Mouse (Mus musculus): ENCODE data around the gene Snx32. TPM values are rescaled to one million over a fixed set of nuclear protein-coding genes. Genes with fewer than 3 reads are reported as not detected.
"Not testable (repeated sequence)": the region's sequence is repeated elsewhere in the genome, so short reads cannot be mapped to it uniquely, and the experiment has no call there.

Gene Snx32
- polyA plus RNA-seq, 1 experiment from 2014 or later: 30.0 TPM

DNA sequence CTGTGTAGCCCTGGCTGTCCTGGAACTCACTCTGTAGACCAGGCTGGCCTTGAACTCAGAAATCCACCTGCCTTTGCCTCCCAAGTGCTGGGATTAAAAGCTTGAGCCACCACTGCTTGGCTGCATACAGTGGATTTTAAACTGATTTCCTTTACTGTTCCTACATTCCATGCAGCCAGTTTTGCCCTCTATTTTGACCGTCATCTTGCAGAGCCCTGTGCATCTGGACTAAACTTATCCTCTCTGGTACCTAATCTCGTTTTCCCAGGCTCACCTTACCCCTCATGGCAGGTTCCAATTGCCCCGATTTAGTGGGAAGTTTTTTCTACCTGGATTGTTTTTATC lies 2.6 kb upstream of the Snx32 start:
- no peak for TF ChIP-seq CTCF (IDR thresholded peaks at IDR 0.05)
- in situ Hi-C loops (cut with MboI; ENCODE audit: low pct_unique_long_range_greater_than_20kb): no loop called here
- ChIA-PET CTCF (no interaction called here), POLR2A (interaction anchor here (0.5 kb wide), 1 partner anchor 42 kb away, joined by 3 read pairs; no protein-coding TSS in a partner anchor)
- ATAC-seq (no peak), DNase-seq (ENCODE audit: low read depth, low spot score) (no peak)
- no peaks in the 10 kb centered on the region for H3K27me3 ChIP-seq

DNA sequence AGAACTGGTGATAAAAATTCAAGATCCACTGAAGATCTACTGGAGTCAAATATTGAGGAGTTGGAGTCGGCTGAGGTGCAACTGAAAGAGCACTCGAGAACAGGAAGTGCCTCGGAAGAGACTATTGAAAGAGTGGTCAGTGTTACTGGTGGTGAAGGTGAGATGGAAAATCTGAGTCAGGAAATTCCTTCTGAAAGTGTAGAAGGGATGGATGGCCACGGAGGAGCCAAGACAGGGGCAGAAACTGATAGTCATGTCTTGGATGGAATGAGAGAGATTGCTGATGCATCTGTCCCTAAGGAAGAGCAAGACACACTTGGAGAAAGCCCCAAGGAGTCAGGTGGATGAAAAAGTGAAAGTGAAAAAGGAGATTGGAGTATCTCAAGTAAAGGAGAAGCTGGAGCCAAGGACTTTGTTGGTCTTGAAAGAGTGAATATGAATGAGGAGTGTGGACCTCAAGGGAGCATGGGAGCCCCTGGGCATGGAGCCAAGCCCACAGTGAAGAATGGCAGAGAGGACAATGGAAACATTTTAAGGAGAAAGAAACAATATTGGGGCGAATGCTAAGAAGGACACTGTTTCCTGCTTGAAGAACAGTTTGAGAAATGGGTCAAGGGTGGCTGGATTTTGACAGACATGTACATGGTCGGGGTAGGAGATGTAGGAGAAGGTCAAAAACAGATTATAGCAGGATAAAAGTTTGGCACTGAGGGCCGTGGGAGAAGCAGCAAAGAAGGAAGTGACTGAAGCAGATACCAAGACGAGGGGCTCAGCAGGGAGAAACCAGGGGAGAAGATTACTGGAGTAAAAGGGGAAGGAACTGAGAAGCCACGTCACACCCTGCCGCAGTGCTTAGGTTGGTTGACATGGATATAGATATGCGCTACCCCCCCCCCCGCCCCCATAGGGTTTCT lies 2.0 kb upstream of the Snx32 start:
- DNase-seq (ENCODE audit: low read depth, low spot score) (no peak), ATAC-seq (no peak)
- no peak for TF ChIP-seq CTCF (IDR thresholded peaks at IDR 0.05)
- POLR2A ChIA-PET: interaction anchor here (0.5 to 0.9 kb wide), 2 partner anchors 9 to 42 kb away, joined by 3 to 4 read pairs; no protein-coding TSS in a partner anchor
- CTCF ChIA-PET: interaction anchor here (1.0 kb wide), 1 partner anchor 18 kb away, joined by 4 read pairs; no protein-coding TSS in a partner anchor
- in situ Hi-C loops (cut with MboI; ENCODE audit: low pct_unique_long_range_greater_than_20kb): no loop called here
- H3K27me3 ChIP-seq: no peaks in the 10 kb centered on the region

DNA sequence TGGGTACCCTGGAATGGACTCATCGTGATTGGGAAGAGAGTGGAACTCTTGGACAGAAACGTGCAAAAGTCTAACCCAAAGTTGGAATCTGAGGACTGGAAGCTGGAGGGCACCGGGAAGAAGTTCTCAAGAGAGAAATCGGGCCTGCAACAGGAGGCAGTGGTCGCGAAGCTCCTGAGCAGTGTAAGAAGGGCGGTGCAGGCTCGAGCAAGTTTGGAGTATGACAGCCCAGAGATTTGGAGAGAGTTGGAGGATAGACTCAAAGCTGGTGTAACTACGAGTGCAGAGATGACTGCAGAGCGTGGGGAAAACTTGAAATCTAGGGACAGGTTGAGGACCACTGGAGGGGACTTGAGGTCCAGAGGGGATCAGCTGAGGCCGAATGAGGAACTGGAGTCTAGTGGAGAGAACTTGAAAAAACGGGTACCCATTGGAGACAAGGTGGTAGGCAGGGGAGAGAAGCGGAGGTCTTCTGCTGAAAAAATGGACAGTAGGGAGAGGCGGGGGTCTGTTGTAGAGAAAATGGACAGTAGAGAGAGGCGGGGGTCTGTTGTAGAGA lies 815 bp upstream of the Snx32 start:
- ATAC-seq: no peak
- no peak for TF ChIP-seq CTCF (IDR thresholded peaks at IDR 0.05)
- ChIA-PET POLR2A (interaction anchor here (0.7 to 2.2 kb wide), 5 partner anchors 10 to 26 kb away, joined by 3 to 7 read pairs (median 3); no protein-coding TSS in a partner anchor), CTCF (interaction anchor here (1.0 to 3.0 kb wide), 3 partner anchors 15 to 56 kb away, joined by 3 to 13 read pairs (median 9); partner anchors contain the start of genes Ap5b1 and Mus81)
- no peak for DNase-seq (ENCODE audit: low read depth, low spot score)
- in situ Hi-C loops (cut with MboI; ENCODE audit: low pct_unique_long_range_greater_than_20kb): no loop called here
- no peaks in the 10 kb centered on the region for H3K27me3 ChIP-seq

DNA sequence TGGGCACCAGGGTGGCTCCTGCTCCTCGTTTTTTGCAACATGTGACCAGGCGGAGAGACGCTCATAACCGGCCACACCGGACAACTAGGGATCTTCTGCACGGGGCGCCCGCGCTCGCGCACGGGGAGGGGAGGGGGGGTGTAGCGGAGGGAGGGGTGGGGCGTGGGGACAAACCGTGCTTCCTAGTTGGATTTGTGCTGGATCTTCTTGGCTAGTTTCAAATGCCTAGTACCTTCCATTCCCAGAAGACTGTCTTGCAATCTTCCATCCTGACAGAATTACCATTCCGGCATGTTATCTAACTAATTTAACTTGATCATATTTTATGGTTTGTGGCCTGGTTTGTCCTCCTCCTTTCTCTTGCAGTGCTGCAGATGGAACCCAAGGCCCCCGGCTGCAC lies 6.7 kb downstream of the Snx32 start, which contains the start of gene 1700020D05Rik:
Gene 1700020D05Rik, minus strand, starts transcription at position 101 of the 400 bp plus-strand sequence.
- POLR2A ChIA-PET: interaction anchor here (1.5 kb wide), 1 partner anchor 9 kb away, joined by 7 read pairs; no protein-coding TSS in a partner anchor
- TF ChIP-seq CTCF (IDR thresholded peaks at IDR 0.05): no peak
- in situ Hi-C loops (cut with MboI; ENCODE audit: low pct_unique_long_range_greater_than_20kb): no loop called here

DNA sequence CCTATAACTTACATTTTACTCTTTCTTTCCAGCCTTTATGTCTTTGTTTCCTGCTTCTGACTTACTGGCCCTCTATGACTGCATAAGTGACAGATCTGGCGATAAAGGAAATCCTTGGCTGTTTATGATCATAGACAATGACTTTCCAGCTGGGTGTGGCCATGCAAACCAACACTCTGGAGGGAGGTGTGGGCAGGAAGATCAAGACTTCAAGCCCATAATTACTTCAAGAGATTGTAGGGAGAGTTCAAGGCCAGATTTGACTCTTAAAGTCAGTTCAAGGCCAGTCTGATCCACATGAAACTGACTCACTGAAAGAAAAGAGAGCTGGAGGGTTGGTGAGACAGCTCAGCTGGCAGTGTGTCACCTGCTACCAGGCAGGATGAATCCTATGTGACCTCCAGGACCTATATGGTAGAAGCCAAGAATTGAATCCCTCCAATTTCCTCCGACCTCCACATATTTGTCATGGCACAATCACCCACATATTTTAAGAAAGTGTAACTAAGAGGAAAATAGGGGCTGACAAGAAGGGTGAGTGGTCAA lies 9.9 kb downstream of the Snx32 start:
- H3K27me3 ChIP-seq: no peaks in the 10 kb centered on the region
- POLR2A ChIA-PET: no interaction called here
- DNase-seq (ENCODE audit: low read depth, low spot score) (no peak), ATAC-seq (no peak)
- CTCF ChIA-PET: interaction anchor here (1.1 kb wide), 1 partner anchor 12 kb away, joined by 4 read pairs; the partner anchor contains the start of gene Mus81
- TF ChIP-seq CTCF (IDR thresholded peaks at IDR 0.05): no peak
- in situ Hi-C loops (cut with MboI; ENCODE audit: low pct_unique_long_range_greater_than_20kb): no loop called here

More for the DNA sequence above, 6.7 kb downstream of the Snx32 start, which contains the start of gene 1700020D05Rik:
- H3K27me3 ChIP-seq: no peaks in the 10 kb centered on the region
- ATAC-seq (no peak), DNase-seq (ENCODE audit: low read depth, low spot score) (no peak)
- CTCF ChIA-PET: interaction anchor here (1.1 kb wide), 1 partner anchor 26 kb away, joined by 4 read pairs; no protein-coding TSS in a partner anchor

DNA sequence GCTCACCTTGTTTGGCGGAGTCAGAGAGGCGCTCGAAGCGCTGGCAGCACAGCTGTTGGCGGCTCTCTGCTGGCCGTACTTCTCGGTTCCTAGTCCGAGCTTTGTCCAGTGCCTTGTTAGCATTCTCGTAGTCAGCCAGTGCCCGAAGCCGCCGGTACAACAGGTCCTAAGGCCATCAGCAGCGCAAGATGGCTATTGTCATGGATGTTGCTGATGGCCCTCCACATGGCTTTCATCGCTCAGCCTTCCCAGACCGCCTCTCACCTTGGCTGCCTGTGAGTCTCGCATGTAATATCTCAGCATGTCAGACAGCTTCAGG lies 14.3 kb downstream of the Snx32 start:
- ATAC-seq: no peak
- TF ChIP-seq CTCF (IDR thresholded peaks at IDR 0.05): no peak
- CTCF ChIA-PET: interaction anchor here (0.8 to 1.5 kb wide), 4 partner anchors 13 to 34 kb away, joined by 3 to 4 read pairs (median 3); no protein-coding TSS in a partner anchor
- no peak for DNase-seq (ENCODE audit: low read depth, low spot score)
- POLR2A ChIA-PET: interaction anchor here (1.5 kb wide), 1 partner anchor 8 kb away, joined by 5 read pairs; the partner anchor contains the start of gene Mus81
- H3K27me3 ChIP-seq: no peaks in the 10 kb centered on the region
- in situ Hi-C loops (cut with MboI; ENCODE audit: low pct_unique_long_range_greater_than_20kb): no loop called here

DNA sequence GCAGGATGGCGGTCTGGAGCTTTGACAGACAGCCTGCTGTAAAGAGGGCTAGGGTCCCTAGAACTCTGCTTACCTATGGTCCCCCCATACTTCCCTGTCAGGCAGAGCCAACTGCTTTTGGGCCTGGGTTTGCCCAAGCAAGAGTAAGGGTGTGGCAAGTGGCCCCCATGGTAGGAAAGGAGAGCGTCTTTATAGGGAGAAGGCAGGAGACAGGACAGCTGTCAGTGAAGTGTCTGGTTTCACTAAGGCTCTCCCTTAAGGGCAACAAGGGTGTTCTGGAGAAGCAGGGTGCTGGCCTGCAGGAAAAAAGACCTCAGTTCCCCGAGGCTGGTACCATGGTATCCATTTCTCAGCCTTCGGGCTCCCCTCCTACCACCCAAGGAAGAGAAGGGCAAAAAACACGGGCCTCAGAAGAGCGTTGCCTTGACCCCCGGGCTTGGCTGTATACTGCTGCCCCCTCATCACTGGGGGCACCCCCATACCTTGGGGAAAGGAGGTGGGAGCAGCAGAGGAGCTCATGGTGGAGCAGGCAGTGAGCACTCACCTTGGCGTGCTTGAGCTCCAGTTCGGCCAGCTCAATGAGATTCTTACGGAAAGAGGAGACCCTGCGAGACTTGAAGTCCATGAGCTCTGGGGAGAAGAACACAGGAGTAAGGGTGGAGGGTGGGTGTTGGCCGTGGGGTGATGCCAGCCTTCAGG lies 14.8 kb downstream of the Snx32 start:
- no peak for TF ChIP-seq CTCF (IDR thresholded peaks at IDR 0.05)
- CTCF ChIA-PET: interaction anchor here (0.8 to 1.5 kb wide), 4 partner anchors 13 to 34 kb away, joined by 3 to 4 read pairs (median 3); no protein-coding TSS in a partner anchor

DNA sequence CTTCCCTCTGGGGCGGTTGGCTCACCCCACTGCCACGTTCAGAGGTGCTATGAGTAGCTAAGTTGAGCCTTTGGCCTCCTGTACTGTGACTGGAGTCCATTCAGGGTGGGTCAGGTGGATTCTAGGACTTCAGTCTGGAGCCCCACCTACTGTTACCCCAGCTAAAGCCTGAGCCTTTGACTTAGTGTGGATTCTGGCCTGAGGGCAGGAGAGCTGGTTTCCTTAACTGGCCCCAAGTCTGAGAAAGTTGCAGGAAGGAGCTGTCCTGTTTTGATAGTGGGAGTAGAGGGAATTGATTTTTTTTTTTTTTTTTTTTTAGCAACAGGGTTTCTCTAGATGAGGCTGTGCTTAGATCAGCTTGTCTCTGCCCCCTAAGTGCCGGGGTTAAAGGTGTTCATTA lies 16.0 kb downstream of the Snx32 start:
- no peaks in the 10 kb centered on the region for H3K27me3 ChIP-seq
- DNase-seq (ENCODE audit: low read depth, low spot score) (no peak), ATAC-seq (no peak)
- ChIA-PET POLR2A (interaction anchor here (0.8 to 1.2 kb wide), 2 partner anchors 9 to 16 kb away, joined by 7 read pairs; partner anchors contain the start of genes 1700020D05Rik and Snx32), CTCF (interaction anchor here (1.6 kb wide), 1 partner anchor 35 kb away, joined by 3 read pairs; no protein-coding TSS in a partner anchor)
- TF ChIP-seq CTCF (IDR thresholded peaks at IDR 0.05): no peak
- in situ Hi-C loops (cut with MboI; ENCODE audit: low pct_unique_long_range_greater_than_20kb): no loop called here

More for the DNA sequence above, 14.8 kb downstream of the Snx32 start:
- POLR2A ChIA-PET: interaction anchor here (1.5 kb wide), 1 partner anchor 7 kb away, joined by 5 read pairs; the partner anchor contains the start of gene Mus81
- ATAC-seq: no peak
- no peak for DNase-seq (ENCODE audit: low read depth, low spot score)
- in situ Hi-C loops (cut with MboI; ENCODE audit: low pct_unique_long_range_greater_than_20kb): no loop called here
- H3K27me3 ChIP-seq: no peaks in the 10 kb centered on the region

DNA sequence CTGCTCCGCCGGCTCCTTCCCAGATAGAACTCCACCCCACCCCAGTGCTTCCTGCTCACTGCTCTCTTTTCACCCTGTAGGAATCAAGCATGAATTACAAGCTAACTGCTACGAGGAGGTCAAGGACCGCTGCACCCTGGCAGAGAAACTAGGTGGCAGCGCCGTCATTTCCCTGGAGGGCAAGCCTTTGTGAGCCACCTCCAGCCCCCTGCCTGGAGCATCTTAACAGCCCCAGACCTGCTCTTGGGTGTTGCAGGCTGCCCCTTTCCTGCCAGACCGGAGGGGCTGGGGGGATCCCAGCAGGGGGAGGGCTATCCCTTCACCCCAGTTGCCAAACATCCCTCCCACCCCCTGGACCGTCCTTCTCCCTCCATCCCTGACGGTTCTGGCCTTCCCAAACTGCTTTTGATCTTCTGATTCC lies 17.0 kb downstream of the Snx32 start:
- ATAC-seq; DNase-seq (ENCODE audit: low read depth, low spot score); in situ Hi-C loops (cut with MboI; ENCODE audit: low pct_unique_long_range_greater_than_20kb); H3K27me3 ChIP-seq: not testable (repeated sequence)
- POLR2A ChIA-PET: interaction anchor here (0.6 to 1.3 kb wide), 3 partner anchors 10 to 18 kb away, joined by 3 read pairs; no protein-coding TSS in a partner anchor
- CTCF ChIA-PET: interaction anchor here (1.4 to 1.6 kb wide), 2 partner anchors 30 to 36 kb away, joined by 3 to 4 read pairs; no protein-coding TSS in a partner anchor
